Mouse (Mus musculus) hematopoietic stem cell, adult 5-6 weeks (primary cell): ENCODE data around the gene Atoh8. TPM values are rescaled to one million over a fixed set of nuclear protein-coding genes. Genes with fewer than 3 reads are reported as not detected.

Experiments used
- ATAC-seq, 2 experiments: fragments of 125-278 bp in 1 of 2; replicated peaks in 1 of 2; 2 replicates each; pipeline ENCODE4 v1.8.0; 2016 to 2017; ENCODE audit warnings: inconsistent platforms in 2 of 2, mild to moderate bottlenecking in 2 of 2, moderate number of reproducible peaks in 2 of 2, low read depth in 1 of 2, moderate TSS enrichment in 1 of 2; ENCODE audit not compliant: low FRiP score in 2 of 2, poor library complexity in 2 of 2, severe bottlenecking in 2 of 2, insufficient read depth in 1 of 2, low TSS enrichment in 1 of 2
- total RNA-seq: library from RNA; stranded (forward); fragments of 172-1452, 232-1000 nt; gene quantifications from 2 replicates; pipeline ENCODE4 v1.2.3, GENCODE M21; 2017

The Atoh8 gene
- total RNA-seq, 1 experiment from 2014 or later = not detected

- ATAC-seq = peak; percentile 60 to 65
Observed at GRCm38 (mm10) chr6:72185893-72186490, 49.4 kb downstream of the Atoh8 start.

GRCm38 (mm10) chr6:72184576-72184975, 50.8 kb downstream of the Atoh8 start:
- ATAC-seq = no peak

- no peak for ATAC-seq
Observed at GRCm38 (mm10) chr6:72179562-72180502, 55.5 kb downstream of the Atoh8 start.

GRCm38 (mm10) chr6:72179006-72179405, 56.4 kb downstream of the Atoh8 start:
- ATAC-seq = no peak

- ATAC-seq = no peak
Observed at GRCm38 (mm10) chr6:72177417-72177816, 58.0 kb downstream of the Atoh8 start.

GRCm38 (mm10) chr6:72176004-72176403, 59.4 kb downstream of the Atoh8 start:
- ATAC-seq = no peak

- ATAC-seq = no peak
Observed at GRCm38 (mm10) chr6:72175419-72175818, 60.0 kb downstream of the Atoh8 start.

GRCm38 (mm10) chr6:72173350-72173749, 62.0 kb downstream of the Atoh8 start:
- no peak for ATAC-seq

GRCm38 (mm10) chr6:72171391-72171790, 64.0 kb downstream of the Atoh8 start:
- no peak for ATAC-seq

GRCm38 (mm10) chr6:72165907-72166306, 69.5 kb downstream of the Atoh8 start:
- no peak for ATAC-seq

GRCm38 (mm10) chr6:72164321-72165275, 70.8 kb downstream of the Atoh8 start:
- peak; percentile 64 to 87 for ATAC-seq

- ATAC-seq = peak; percentile 70 to 74; a peak in 3 of 4 replicates
Observed at GRCm38 (mm10) chr6:72162155-72162890, 73.1 kb downstream of the Atoh8 start.

- no peak; a peak in 1 of 4 replicates for ATAC-seq
Observed at GRCm38 (mm10) chr6:72161751-72162150, 73.6 kb downstream of the Atoh8 start.

GRCm38 (mm10) chr6:72160991-72161390, 74.4 kb downstream of the Atoh8 start:
- ATAC-seq = no peak

GRCm38 (mm10) chr6:72159861-72160395, 75.4 kb downstream of the Atoh8 start:
- ATAC-seq = no peak

GRCm38 (mm10) chr6:72158966-72159764, 76.2 kb downstream of the Atoh8 start:
- ATAC-seq = no peak
